Mouse (Mus musculus) heart, embryonic 16.5 days (tissue): ENCODE data around the gene Spcs1. TPM values are rescaled to one million over a fixed set of nuclear protein-coding genes. Genes with fewer than 3 reads are reported as not detected.

ENCODE experiments used
- ATAC-seq: fragments of 200-750 bp; cut with Nextera tagmentation; replicated peaks from 2 replicates; pipeline ENCODE4 v1.8.0; 2017; ENCODE audit warnings: moderate number of reproducible peaks; ENCODE audit not compliant: insufficient read depth, low FRiP score; ENCODE audit errors: extremely low read depth
- H3K27ac ChIP-seq: fragments of 300-500 bp; sonication (generic); 2 replicates; pipeline ENCODE4 v1.5.1; 2014; ENCODE audit warnings: mild to moderate bottlenecking, low read length, control low read depth, moderate library complexity
- H3K27me3 ChIP-seq: fragments of 300-500 bp; sonication (generic); 2 replicates; pipeline ENCODE4 v1.6.1; 2014; ENCODE audit warnings: low read length, mixed read lengths; ENCODE audit not compliant: control insufficient read depth, insufficient read depth
- H3K36me3 ChIP-seq: fragments of 300-500 bp; sonication (generic); 2 replicates; pipeline ENCODE4 v1.6.1; 2014; ENCODE audit not compliant: control insufficient read depth, insufficient read depth
- H3K4me1 ChIP-seq: fragments of 300-500 bp; sonication (generic); 2 replicates; pipeline ENCODE4 v1.6.1; 2014; ENCODE audit warnings: low read length, mixed read lengths; ENCODE audit not compliant: control insufficient read depth, insufficient read depth
- H3K4me2 ChIP-seq: fragments of 300-500 bp; sonication (generic); 2 replicates; pipeline ENCODE4 v1.6.1; 2014; ENCODE audit warnings: low read depth, mild to moderate bottlenecking, control low read depth, low read length
- H3K4me3 ChIP-seq: fragments of 300-500 bp; sonication (generic); 2 replicates; pipeline ENCODE4 v1.5.1; 2014; ENCODE audit warnings: mild to moderate bottlenecking, control low read depth, low read length
- H3K9ac ChIP-seq: fragments of 300-500 bp; sonication (generic); 2 replicates; pipeline ENCODE4 v1.6.1; 2014; ENCODE audit warnings: low read length, control low read depth
- H3K9me3 ChIP-seq: fragments of 300-500 bp; sonication (generic); replicated peaks from 2 replicates; pipeline ENCODE4 v1.6.1; 2016; ENCODE audit warnings: low read length; ENCODE audit not compliant: control insufficient read depth
- WGBS: fragments of 180-500 bp; shearing (Covaris S2); extraction: QIAGEN DNeasy Blood & Tissue Kit; methylation state at CpG from one replicate; pipeline ENCODE4 v1.1.7; 2014; 5-methylcytosine and 5-hydroxymethylcytosine counted together
- polyA plus RNA-seq: library from polyadenylated mRNA; unstranded; fragments of >200 nt; fragmentation: Nextera tagmentation; extraction: Ambion mirVana; gene quantifications from 2 replicates; pipeline ENCODE4 v1.2.1, GENCODE M21; 2015

The Spcs1 gene
- 337 and 339 TPM in 2 replicates for polyA plus RNA-seq

DNA sequence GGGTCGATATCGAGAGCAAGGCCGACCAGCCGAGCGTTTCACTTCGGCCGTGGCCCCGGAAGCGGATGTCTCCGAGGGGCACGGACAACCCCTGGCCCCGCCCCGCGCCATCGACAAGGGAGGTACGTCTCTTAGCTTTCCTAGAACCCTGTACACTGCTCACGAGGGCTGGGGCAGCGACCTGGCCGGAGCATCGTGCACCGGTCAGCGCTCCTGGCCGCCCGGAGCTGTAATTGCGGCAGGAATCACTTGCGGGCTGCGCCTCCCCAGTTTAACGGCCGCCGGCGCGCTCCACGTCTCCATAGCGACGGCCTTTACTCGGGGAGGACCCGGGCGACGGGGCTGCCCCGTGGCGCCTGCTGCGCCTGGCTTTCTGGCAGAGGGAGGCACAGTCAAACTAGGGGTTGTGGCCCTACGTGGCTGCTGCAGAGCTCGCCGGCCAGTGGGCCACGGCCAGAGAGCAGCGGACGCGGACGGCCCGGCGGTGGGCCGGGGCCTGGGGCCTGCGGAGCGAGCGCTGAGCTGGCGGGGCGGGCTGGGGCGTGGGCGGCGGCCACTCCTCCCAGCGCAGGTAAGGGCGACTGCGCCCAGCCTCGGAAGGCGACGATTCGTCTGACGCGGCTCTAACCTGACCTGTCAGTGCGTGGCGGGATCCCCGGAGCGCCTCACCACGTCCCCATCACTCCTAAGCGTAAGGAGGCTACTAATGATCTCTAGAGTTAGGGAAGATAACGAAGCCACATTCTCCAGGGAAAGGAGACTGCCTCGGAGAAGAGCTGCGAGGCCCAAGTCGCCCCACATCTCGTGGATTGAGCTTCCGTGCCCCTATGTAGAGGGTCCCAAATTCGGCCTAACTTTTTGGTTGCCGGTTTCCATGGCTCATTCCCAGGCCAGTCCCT is at the start of gene Spcs1, which contains the start of gene Glt8d1:
Gene Spcs1, minus strand, starts transcription at position 366 of the 899 bp plus-strand sequence.
Gene Glt8d1, plus strand, starts transcription at position 94 of the 899 bp plus-strand sequence.
- ATAC-seq: peak; percentile 91
- H3K27ac ChIP-seq: peak within 1 kb of the TSS; percentile 93
- WGBS: under 1% methylated on average over 82 of the region's 84 CpGs
- no peaks in the 10 kb centered on the region for H3K9me3 ChIP-seq
- H3K36me3 ChIP-seq: peaks cover 3% of the 10 kb centered on the region; the same call in 1 of the 2 replicates
- no peaks in the 10 kb centered on the region for H3K27me3 ChIP-seq
- peak within 1 kb of the TSS; percentile 87 for H3K4me3 ChIP-seq
- peak within 1 kb of the TSS; percentile 96 for H3K9ac ChIP-seq
- H3K4me2 ChIP-seq: peak within 1 kb of the TSS; percentile 89
- H3K4me1 ChIP-seq: peaks cover 13% of the 10 kb centered on the region

GRCm38 (mm10) chr14:31045817-31046216 is 44.3 kb upstream of the Spcs1 start:
- Histone ChIP-seq H3K27ac (no peak overlapping the region), H3K9me3 (no peaks in the 10 kb centered on the region), H3K36me3 (peaks cover 50% of the 10 kb centered on the region), H3K9ac (no peak overlapping the region), H3K4me2 (no peak overlapping the region), H3K4me1 (no peaks in the 10 kb centered on the region), H3K27me3 (no peaks in the 10 kb centered on the region), H3K4me3 (no peak overlapping the region)
- no peak for ATAC-seq
- WGBS: 86% methylated on average over 1 of the region's 1 CpGs

- peaks cover 45% of the 10 kb centered on the region for H3K36me3 ChIP-seq
- ATAC-seq: no peak
- no peaks in the 10 kb centered on the region for H3K27me3 ChIP-seq
- no peaks in the 10 kb centered on the region for H3K4me1 ChIP-seq
- no peak overlapping the region for H3K27ac ChIP-seq
- H3K4me3 ChIP-seq: no peak overlapping the region
- H3K9ac ChIP-seq: no peak overlapping the region
- no peak overlapping the region for H3K4me2 ChIP-seq
- H3K9me3 ChIP-seq: no peaks in the 10 kb centered on the region
- WGBS: 92% methylated on average over 5 of the region's 5 CpGs
Measured at GRCm38 (mm10) chr14:31045296-31045695, 43.8 kb upstream of the Spcs1 start.

DNA sequence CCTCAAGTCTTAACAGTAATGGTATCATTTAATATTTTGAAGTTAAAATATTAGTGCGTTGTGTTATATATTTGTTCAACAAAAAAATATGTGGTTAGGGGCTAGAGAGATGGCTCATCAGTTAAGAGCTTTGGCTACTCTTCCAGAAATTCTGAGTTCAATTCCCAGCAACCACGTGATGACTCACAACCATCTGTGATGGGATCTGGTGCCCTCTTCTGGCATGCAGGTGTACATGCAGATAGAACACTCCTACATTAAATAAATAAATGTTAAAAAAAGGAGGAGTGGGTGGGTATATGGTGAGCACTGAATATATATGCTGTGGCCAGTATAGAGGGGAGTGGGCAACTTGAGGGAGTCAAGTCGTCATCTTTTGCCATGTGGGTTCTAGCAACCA is 24.3 kb upstream of the Spcs1 start:
- no peaks in the 10 kb centered on the region for H3K9me3 ChIP-seq
- no peak overlapping the region for H3K4me2 ChIP-seq
- no peak overlapping the region for H3K27ac ChIP-seq
- ATAC-seq: no peak
- peaks cover 45% of the 10 kb centered on the region for H3K36me3 ChIP-seq
- WGBS: 86% methylated on average over 3 of the region's 3 CpGs
- peaks cover under 1% of the 10 kb centered on the region; the same call in 1 of the 2 replicates for H3K4me1 ChIP-seq
- no peak overlapping the region for H3K9ac ChIP-seq
- no peaks in the 10 kb centered on the region for H3K27me3 ChIP-seq
- H3K4me3 ChIP-seq: no peak overlapping the region

DNA sequence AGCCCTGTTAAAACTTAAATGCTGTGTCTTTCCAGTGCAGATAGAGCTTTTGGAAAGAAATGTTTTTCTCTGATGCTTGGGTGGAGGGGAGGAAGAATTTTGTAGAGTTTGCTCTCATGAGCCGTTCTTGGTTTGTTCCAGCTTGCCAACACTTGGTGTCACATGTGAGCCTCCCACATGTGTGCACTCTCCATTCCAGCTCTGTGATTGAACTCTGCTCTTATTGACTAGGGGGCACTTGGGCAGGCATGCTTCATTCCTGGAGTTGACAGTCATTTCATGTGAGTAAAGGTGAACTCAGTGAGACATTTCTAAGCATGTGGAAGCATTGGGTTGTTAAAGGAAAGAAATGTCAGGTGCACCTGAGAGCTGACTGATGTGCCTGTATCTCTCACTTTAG is 21.1 kb upstream of the Spcs1 start:
- Histone ChIP-seq H3K9me3 (no peaks in the 10 kb centered on the region), H3K4me3 (no peak overlapping the region), H3K9ac (no peak overlapping the region), H3K4me1 (peaks cover 13% of the 10 kb centered on the region), H3K27ac (no peak overlapping the region), H3K27me3 (no peaks in the 10 kb centered on the region), H3K36me3 (peaks cover 35% of the 10 kb centered on the region), H3K4me2 (no peak overlapping the region)
- no peak for ATAC-seq
- WGBS: 19% methylated on average over 1 of the region's 1 CpGs

GRCm38 (mm10) chr14:31019331-31020205 is 18.1 kb upstream of the Spcs1 start:
- peak overlapping the region; percentile 99 for H3K27ac ChIP-seq
- peak overlapping the region; percentile 92 for H3K4me3 ChIP-seq
- peaks cover 16% of the 10 kb centered on the region for H3K4me1 ChIP-seq
- H3K36me3 ChIP-seq: peaks cover 39% of the 10 kb centered on the region
- H3K9ac ChIP-seq: peak overlapping the region; percentile 94
- 3% methylated on average over 37 of the region's 56 CpGs for WGBS
- H3K9me3 ChIP-seq: no peaks in the 10 kb centered on the region
- H3K4me2 ChIP-seq: peak overlapping the region; percentile 74
- peak; percentile 95 for ATAC-seq
- no peaks in the 10 kb centered on the region for H3K27me3 ChIP-seq

GRCm38 (mm10) chr14:31018860-31019291 is 17.4 kb upstream of the Spcs1 start, which contains the start of the genes Pbrm1 and Gnl3:
Gene Pbrm1 (plus strand): TSS chr14:31019138.
Gene Gnl3 (minus strand): TSS chr14:31019152.
- Histone ChIP-seq H3K9me3 (no peaks in the 10 kb centered on the region), H3K27ac (peak within 1 kb of the TSS; percentile 99), H3K9ac (peak within 1 kb of the TSS; percentile 94), H3K36me3 (peaks cover 41% of the 10 kb centered on the region), H3K4me2 (peak within 1 kb of the TSS; percentile 93), H3K4me3 (peak within 1 kb of the TSS; percentile 92), H3K27me3 (no peaks in the 10 kb centered on the region), H3K4me1 (peaks cover 16% of the 10 kb centered on the region)
- under 1% methylated on average over 42 of the region's 53 CpGs for WGBS
- ATAC-seq: peak; percentile 87

DNA sequence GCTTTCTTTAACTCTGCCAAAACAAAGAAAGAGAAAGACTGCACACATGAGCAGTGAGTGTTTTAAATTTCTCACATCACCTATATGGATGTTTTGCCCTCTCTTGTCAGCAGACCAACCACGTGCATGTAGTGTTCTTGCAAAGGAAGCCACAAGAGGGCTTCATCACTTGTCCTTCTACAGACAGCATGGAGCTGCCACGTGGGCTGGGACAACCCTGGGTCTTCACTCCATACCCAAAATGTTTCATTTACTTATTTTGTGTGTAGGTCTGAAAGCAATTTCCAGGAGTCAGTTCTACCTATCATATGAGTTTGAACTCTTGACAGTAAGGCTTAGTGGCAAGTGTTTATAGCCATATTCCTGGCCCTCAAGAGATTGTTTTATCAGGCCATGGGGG is 16.4 kb upstream of the Spcs1 start:
- Histone ChIP-seq H3K36me3 (peaks cover 46% of the 10 kb centered on the region), H3K4me3 (peak overlapping the region; percentile 92), H3K27me3 (no peaks in the 10 kb centered on the region), H3K27ac (no peak overlapping the region; the same call in 1 of the 2 replicates), H3K4me2 (peak overlapping the region; percentile 93), H3K4me1 (peaks cover 16% of the 10 kb centered on the region), H3K9ac (peak overlapping the region; percentile 94), H3K9me3 (no peaks in the 10 kb centered on the region)
- WGBS: 2% methylated on average over 2 of the region's 2 CpGs
- ATAC-seq: no peak
